Mouse (Mus musculus) layer of hippocampus, adult 11-12 months (tissue): Measurements from ENCODE around the gene Slc16a9.

ENCODE experiments used
- DNase-seq: peaks from one replicate; pipeline ENCODE4 v3.0.0; 2022; ENCODE audit warnings: low spot score

Gene Slc16a9

GRCm38 (mm10) chr10:70250766-70251165, 5.9 kb downstream of the Slc16a9 start:
- no peak for DNase-seq

DNA sequence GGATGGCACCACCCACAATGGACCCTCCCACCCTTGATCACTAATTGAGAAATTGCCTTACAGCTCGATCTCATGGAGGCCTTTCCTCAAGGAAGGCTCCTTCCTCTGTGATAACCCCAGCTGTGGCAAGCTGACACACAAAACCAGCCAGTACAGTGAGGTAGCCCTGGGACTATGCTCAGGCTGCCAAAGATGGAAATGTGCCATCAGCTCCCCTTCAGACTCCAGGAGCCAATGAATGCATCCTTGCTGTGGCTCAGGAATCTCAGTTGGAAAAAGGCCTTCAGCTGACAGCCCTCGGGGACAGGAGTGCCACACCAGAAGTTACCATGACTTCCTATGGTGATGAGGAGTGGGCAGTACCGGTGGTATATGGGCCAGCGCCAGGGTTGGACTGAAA, 9.8 kb downstream of the Slc16a9 start:
- DNase-seq, result no peak

DNA sequence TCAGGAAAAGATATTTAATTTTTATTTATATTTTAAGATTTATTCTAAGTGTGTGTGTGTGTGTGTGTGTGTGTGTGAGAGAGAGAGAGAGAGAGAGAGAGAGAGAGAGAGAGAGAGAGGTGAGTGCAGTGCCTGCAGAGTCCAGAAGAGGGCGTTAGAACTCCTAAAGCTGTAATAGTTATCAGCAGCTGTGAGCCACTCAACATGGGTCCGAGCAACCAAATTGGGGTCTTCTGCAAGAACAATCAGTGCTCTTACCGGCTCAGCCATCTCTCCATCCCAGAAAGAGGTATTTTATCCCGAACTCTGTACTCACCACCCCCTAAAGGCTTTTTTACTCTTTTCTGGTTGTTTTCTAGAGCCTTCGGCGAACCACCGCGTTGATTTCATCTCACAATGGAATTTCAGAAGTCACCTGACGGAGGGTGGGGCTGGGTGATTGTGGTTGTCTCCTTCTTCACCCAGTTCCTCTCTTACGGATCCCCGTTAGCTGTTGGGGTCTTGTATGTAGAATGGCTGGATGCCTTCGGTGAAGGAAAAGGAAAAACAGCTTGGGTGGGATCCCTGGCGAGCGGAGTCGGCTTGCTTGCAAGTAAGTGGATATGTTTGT, 10.8 kb downstream of the Slc16a9 start:
- DNase-seq, result no peak

- no peak for DNase-seq
Observed at GRCm38 (mm10) chr10:70257029-70257428, 12.1 kb downstream of the Slc16a9 start.

DNA sequence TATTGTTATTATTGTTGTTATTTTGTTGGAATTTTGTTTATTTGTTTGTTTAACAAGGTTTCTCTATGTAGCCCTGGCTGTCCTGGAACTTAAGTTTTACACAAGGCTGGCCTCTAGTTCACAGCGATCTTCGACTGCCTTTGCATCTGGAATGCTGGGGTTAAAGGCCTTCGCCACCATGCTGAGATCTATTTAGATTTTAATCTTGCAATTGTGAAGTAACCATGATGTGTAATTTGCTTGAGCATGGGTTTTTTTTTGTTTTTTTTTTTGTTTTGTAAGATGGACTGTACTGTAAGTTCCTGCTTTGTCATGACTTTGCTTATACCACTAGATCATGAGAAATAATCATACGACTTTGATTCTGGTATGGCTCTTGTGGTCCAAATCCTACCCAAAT, 16.0 kb downstream of the Slc16a9 start:
- DNase-seq, result no peak

DNA sequence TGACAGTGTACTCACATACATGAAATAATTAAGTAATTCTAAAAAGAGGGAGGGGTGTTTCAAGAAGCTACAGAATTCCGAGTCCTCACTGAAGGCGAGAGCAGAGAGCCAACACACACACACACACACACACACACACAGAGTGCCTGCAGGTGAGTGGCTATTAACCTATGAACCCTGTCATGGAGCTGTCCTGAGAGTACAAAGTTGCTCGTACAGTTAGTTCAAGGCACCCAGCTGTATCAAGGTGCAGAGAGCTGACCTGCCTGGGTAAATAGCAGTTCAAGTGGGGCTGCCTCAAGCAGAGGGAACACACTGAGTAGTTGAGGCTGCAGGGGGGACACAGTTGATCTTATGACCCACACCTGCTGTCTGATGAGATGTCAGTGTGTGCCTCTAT, 17.2 kb downstream of the Slc16a9 start:
- DNase-seq, result no peak

DNA sequence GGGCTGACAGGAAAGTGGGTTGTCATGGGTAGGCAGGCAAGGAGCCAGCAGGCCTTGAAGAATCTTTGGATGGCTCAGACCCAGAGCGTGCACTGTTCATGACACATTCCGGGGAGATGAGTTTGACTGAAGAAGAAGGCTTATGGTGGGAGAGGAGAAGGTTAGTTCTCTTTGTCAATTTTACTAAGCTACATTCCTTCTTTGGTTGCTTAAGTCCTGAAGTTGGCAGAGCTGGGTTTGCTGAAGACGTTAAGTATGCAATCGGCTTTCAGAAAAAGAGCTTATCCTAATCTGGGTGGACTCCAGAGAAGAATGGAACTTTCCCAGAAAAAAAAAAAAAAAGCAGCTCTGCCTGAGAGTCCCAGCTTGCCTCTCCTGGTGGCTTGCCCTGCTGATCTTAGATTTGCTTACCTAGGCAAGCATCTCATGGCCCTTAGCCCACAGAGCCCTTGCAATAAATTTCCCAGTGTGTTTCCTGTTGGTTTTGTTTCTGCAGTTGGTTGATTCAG, 18.8 kb downstream of the Slc16a9 start:
- no peak for DNase-seq

DNA sequence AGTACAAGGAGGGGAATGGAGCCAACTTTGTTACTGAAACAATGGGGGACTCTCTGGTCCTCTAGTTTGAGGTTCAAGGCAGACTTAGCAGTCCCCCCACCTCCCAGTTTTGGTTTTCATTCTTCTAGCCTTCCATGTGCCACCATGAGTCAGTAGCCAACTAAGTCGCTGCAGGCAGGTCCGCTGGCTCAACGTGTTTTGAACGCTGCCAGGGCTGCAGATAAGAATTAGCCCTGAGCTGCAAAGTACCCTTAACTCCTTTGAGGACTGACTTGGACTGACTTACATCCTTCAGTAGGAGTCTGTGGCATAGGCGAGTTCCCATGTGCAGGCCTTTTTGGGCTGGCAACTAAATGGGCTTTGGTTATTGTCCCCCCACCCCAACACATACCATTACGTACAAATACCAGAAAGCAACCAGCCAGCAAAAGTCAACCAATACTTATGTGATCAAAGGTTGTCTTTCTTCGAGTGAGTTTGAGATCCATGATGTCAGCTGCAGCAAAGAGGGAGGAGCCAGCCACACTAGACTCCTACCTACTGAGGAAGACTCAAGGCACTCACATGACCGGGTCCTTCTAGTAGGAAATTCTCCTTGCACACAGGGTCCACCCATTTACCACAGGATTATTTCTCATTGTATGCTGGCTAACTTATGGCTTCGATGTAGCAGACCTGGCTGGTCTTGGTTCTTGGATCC, 19.6 kb downstream of the Slc16a9 start:
- no peak for DNase-seq

DNA sequence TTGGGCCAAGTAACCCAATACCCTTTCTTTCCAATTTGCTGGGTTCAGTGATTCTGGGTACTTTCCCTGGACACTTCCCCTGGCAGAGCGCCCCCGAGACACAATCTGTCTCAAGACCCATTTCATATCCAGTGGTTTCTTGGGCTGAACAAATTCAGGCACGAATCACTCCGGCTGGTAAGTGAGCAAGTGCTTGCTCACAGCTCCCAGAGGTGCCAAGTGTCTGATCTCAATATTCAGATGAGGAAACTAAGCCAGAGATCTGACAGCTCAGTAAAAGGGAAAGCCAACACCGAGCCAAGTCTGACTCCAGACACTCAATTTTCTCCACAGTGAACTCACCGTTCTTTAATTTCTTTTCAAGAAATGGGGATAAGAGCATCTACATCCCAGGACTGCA, 21.6 kb downstream of the Slc16a9 start:
- no peak for DNase-seq

DNA sequence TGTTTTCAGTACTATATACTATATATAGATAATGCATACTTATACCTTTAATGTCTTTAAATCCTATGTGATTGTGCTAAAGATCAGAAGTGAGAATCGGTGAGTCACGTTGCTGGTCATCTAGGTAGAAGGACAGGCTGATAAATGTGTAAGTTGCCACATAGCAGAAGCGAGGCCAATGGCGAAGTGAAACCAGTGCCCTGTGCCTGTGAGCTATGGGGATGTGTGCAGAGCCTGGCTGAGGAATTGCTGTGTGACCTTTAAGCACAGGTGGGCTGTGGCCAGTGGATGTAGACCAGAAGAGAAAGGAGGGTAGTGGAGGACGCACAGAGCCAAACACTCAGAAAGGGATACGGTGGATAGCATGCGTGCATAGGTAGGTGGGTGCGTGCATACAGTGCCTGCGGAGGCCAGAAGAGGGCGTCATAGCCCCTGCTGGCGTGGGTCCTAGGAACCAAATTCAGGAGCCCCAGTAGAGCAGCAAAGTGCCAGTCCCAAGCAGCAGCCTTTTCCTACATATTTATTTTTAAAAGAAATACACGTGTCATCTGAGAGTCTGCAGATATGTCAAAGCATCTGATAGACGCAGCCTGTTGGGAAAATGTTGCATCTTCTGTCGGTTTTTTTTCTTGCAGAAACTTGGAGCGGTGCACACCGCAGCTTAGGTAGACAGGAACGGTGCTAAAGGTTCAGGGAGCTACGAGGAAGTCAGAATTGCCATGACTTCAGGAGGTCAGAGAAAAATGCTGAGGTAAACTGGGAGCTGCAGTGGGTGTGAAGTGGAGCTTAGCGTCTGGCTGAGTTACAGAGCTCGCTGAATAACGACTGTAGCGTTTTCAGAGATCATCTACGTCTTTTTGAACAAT, 23.9 kb downstream of the Slc16a9 start:
- no peak for DNase-seq

DNA sequence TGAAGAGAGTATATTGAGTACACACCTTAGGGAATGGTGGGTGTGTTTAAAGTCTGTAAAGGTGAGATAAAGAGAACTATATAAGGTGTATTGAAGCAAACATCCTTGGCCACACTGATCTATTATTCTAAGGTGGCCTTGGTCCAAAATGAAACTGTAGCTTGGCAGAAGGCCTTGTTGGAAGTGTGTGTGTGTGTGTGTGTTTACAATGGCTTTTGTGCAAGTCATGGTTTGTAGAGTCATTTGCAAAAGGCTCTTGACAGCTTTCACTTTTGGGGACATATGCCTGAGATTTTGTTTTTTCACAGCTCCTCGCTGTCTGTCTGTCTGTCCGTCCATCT, 24.5 kb downstream of the Slc16a9 start:
- no peak for DNase-seq

GRCm38 (mm10) chr10:70276678-70277077, 31.8 kb downstream of the Slc16a9 start:
- DNase-seq, result no peak

DNA sequence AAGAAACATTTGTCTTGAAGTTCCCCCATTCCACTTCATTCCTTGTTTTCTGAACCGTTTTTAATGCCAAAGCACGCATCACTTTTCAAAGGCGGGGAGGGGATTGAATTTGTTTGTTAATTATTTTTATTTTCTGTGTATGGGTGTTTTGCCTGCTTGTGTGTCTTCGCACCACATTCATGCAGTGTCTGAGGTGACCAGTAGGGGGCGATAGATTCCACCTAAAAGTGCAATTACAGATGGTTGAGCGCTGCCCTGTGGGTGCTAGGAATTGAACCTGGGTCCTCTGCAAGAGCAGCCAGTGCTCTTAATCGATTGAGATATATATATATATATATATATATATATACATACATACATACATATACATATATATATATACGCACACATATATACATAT, 34.4 kb downstream of the Slc16a9 start:
- no peak for DNase-seq

DNA sequence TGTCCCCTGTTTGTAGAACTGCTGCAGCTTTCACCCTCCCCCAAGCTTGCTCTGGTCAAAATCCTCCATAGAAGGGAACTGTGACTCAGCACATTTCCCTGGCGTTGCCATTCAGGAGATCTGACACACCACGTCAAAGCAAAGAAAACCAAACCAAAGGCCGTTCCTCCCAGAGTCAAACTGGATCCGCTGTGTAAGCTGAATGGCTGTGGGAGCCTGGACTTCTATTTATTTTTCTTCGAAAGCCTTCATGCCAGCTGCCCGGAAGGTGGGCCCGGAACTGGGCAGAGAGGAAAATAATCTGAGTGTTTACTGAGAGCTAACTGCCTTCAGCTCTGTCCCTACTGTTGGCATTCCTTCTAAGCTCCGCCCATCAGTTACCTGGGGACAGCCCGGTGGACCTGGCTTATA, 42.9 kb downstream of the Slc16a9 start:
- DNase-seq, result peak; percentile 15

- no peak for DNase-seq
Observed at GRCm38 (mm10) chr10:70288406-70289327, 43.8 kb downstream of the Slc16a9 start.

DNA sequence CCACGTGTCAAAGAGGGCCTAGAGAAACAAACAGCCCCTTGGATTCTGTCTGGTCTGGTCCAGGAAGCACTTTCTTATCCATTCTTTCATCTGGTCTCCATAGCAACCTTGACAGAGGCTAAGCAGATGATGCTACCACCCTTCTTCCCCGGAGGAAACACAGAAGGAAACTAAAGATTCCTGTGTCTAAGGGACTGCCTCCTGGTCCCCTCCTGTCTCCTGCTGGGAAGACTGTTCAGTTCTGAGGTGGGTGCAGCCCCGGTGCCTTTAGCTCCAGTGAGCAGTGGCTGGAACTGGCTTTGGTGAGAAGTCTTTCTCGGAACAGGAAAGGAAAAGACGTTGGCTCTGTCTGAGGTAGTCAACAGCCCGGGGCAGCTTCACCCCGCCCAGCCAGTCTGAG, 47.1 kb downstream of the Slc16a9 start:
- DNase-seq, result no peak

DNA sequence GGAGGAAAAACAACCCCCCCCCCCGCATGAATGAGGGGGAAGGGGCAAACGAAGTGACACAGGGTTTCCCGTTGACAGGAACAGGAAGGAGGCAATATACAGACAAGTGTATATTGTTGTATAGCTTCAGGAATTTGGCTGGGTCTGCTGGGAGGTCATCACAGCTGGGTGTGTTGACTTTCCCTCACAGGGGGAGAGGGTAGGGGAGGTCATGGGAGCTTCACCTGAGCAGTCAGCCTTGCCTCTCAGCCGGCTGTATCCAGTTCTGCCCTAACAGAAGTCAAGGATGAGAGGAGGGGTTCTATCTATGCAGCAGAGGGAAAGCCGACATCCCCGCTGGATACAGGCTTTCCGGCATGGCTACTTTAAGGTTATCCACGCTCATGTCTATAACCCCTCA, 49.2 kb downstream of the Slc16a9 start:
- DNase-seq, result no peak

- peak; percentile 79 for DNase-seq
Observed at GRCm38 (mm10) chr10:70296531-70297366, 51.8 kb downstream of the Slc16a9 start.

DNA sequence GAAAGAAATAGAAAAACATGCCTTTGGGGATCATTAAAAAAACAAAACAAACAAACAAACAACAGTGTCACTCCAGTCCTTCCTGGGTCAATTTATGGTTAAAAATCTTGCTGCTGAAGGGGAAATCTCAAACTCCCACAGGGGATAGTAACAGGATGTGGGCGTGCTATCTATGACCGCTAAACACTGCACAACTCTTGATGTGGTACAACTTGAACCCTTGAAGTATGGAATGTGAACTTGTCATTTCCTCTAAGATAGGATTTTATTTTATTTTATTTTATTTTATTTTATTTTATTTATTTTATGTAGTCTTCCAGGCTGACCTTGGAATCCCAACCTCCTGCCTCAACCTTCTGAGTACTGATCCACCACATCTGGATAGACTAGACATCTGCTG, 54.2 kb downstream of the Slc16a9 start:
- DNase-seq, result no peak

- no peak for DNase-seq
Observed at GRCm38 (mm10) chr10:70299653-70300052, 54.8 kb downstream of the Slc16a9 start.

GRCm38 (mm10) chr10:70301190-70301589, 56.3 kb downstream of the Slc16a9 start:
- DNase-seq, result no peak
